Mouse (Mus musculus) kidney, adult 2 months (tissue): Measurements from ENCODE around the gene Dnase1.

Experiments used
- CTCF ChIP-seq: fragments of 200-500 bp; conservative IDR thresholded peaks from 2 replicates; pipeline ENCODE4 v1.5.1; 2011; ENCODE audit warnings: low read depth, mild to moderate bottlenecking, control low read depth, low read length, moderate library complexity, mixed read lengths; ENCODE audit not compliant: insufficient read depth, insufficient read length
- POLR2A ChIP-seq: fragments of 200-500 bp; IDR thresholded peaks from one replicate; pipeline ENCODE4 v1.6.1; 2011; ENCODE audit warnings: low read depth, low read length, control low read depth

- no peak for TF ChIP-seq CTCF
- no peak for TF ChIP-seq POLR2A
These were observed 2.8 kb upstream of the Dnase1 start for GRCm38 (mm10) chr16:4033971-4034370.
